Mouse (Mus musculus): ENCODE measurements around the gene Tubgcp6. TPM values are rescaled to one million over a fixed set of nuclear protein-coding genes. Genes with fewer than 3 reads are reported as not detected.

Gene Tubgcp6
- polyA plus RNA-seq, 1 experiment: 4.8 TPM

DNA sequence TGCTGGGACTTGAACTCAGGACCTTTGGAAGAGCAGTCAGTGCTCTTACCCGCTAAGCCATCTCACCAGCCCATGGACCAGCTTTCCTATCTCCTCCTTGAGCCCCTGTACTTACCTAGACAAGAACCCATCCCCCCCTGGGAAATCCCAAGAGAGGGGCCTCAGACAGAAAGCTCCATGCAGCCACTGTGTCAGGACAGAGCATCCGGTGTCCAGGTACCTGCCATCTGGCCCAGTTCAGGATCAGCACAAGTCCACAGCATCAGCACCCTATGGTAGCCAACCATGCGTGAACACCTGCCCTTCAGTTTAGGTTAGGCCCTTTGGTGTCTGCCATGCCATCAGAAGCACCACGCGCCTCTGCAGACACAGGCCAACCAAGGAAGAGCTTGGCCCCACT, 58.0 kb downstream of the Tubgcp6 start:
- Histone ChIP-seq H3K27me3 (ENCODE audit: control insufficient read depth) (peaks cover 87% of the 10 kb centered on the region), H3K36me3 (ENCODE audit: control insufficient read depth) (no peaks in the 10 kb centered on the region), H3K4me1 (ENCODE audit: control insufficient read depth) (no peaks in the 10 kb centered on the region), H3K4me3 (replicated peaks) (no peak overlapping the region), H3K9me3 (ENCODE audit: control insufficient read depth, low read length) (no peaks in the 10 kb centered on the region; the same call in 1 of the 2 replicates)
- TF ChIP-seq GATA1 (IDR thresholded peaks at IDR 0.05; ENCODE audit: low read length): no peak
- TF ChIP-seq TAL1 (IDR thresholded peaks at IDR 0.05; ENCODE audit: low read length): no peak

DNA sequence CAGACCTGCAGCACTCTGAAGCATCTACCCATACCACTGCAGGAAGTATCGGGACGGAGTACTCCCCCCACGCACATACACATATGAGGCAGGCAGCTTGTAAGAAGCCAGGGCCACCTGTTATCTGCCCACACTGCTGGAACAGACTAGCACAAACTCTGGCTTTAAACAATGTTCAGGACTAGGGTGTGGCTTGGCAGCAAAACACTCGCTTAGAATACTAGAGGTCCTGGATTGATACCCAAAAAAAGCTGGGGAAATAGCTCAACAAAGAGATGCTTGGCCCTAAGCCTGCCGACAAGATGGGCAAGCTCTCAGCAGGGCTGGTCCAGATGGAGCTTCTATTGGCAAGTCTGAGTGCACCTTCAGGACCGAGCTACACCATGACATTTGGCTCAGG, 59.4 kb downstream of the Tubgcp6 start:
- Histone ChIP-seq H3K9me3 (ENCODE audit: control insufficient read depth, low read length) (no peaks in the 10 kb centered on the region; the same call in 1 of the 2 replicates), H3K27me3 (ENCODE audit: control insufficient read depth) (peaks cover 87% of the 10 kb centered on the region), H3K4me1 (ENCODE audit: control insufficient read depth) (no peaks in the 10 kb centered on the region), H3K36me3 (ENCODE audit: control insufficient read depth) (no peaks in the 10 kb centered on the region), H3K4me3 (replicated peaks) (no peak overlapping the region)
- no peak for TF ChIP-seq TAL1 (IDR thresholded peaks at IDR 0.05; ENCODE audit: low read length)
- TF ChIP-seq GATA1 (IDR thresholded peaks at IDR 0.05; ENCODE audit: low read length): no peak

DNA sequence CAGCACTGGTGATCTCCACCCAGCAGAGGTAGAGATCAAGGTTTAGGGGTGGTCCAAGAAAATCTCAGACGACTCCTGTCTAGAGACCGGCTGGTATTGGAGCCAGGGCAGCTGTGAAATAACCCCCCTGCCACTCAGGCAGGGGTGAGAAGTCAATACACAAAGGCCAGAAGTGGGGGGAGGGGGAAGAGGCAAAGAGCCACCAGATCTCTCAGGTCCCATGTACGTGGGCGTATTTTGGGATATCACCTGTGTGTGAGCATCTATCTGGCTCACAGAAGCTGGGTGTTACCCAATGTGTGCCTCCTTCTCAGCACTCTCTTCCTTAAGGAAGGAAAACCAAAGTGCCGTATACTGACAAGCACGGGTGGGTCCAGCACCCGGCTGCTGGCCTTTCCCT, 59.9 kb downstream of the Tubgcp6 start:
- Histone ChIP-seq H3K4me3 (replicated peaks) (no peak overlapping the region), H3K36me3 (ENCODE audit: control insufficient read depth) (no peaks in the 10 kb centered on the region), H3K4me1 (ENCODE audit: control insufficient read depth) (no peaks in the 10 kb centered on the region), H3K9me3 (ENCODE audit: control insufficient read depth, low read length) (no peaks in the 10 kb centered on the region; the same call in 1 of the 2 replicates), H3K27me3 (ENCODE audit: control insufficient read depth) (peaks cover 87% of the 10 kb centered on the region)
- TF ChIP-seq TAL1 (IDR thresholded peaks at IDR 0.05; ENCODE audit: low read length) (no peak), GATA1 (IDR thresholded peaks at IDR 0.05; ENCODE audit: low read length) (no peak)

DNA sequence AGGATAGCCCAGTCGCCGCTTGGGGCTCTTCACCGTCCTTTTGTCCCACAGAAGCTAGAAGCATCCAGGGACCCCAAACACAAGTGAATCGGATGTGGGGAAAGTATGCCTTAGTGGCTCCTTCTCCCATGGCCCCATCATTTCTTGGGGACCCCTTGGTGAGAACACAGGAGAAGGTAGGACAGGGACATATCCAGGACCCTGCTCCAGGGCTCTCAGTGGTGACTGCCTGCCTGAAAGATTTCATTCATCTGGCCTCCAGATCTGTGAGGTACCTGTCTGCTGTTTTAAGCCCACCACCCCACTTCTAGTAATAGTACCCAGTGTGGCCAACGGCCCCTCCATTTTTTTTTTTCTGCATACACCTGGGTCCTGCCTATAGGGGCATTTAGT, 60.4 kb downstream of the Tubgcp6 start:
- TF ChIP-seq GATA1 (IDR thresholded peaks at IDR 0.05; ENCODE audit: low read length): peak; percentile 4; the same call in 1 of the 2 replicates
- no peak for TF ChIP-seq TAL1 (IDR thresholded peaks at IDR 0.05; ENCODE audit: low read length)
- H3K27me3 ChIP-seq (ENCODE audit: control insufficient read depth): peaks cover 86% of the 10 kb centered on the region
- no peaks in the 10 kb centered on the region for H3K4me1 ChIP-seq (ENCODE audit: control insufficient read depth)

DNA sequence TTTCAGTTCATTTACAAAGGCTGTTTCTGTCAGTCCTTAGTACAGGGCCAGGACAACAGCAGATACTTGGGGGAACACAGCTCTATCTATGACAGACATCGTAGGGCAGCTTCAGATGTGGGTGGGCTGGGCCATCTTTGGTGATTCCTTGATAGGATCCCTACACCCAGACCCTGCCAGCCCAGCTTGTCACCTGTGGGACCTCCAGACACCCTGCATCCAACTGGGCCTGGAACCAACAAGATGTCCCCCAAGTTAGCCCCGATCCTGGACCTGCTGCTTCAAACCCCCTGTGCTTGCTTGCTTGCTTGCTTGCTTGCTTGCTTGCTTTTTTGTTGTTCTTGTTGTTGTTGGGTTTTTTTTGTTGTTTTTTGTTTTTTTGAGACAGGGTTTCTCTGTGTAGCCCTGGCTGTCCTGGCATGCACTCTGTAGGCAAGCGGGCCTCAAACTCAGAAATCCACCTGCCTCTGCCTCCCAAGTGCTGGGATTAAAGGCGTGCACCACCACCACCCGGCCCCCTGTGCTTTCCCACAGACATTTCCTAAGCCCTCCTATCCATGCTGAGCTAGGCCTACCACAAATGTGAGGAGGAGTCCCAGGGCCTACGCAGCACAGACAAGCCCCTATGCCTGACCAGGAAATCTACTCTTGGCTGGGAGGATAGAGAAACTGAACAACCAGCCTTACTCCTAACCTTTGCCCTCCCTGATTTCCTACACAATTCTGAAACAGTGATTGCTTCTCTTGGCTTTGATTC, 61.0 kb downstream of the Tubgcp6 start:
- no peaks in the 10 kb centered on the region for H3K4me1 ChIP-seq (ENCODE audit: control insufficient read depth)
- no peak for TF ChIP-seq TAL1 (IDR thresholded peaks at IDR 0.05; ENCODE audit: low read length)
- no peaks in the 10 kb centered on the region for H3K9me3 ChIP-seq (ENCODE audit: control insufficient read depth, low read length)
- no peak overlapping the region for H3K4me3 ChIP-seq (replicated peaks)
- no peaks in the 10 kb centered on the region for H3K36me3 ChIP-seq (ENCODE audit: control insufficient read depth)
- H3K27me3 ChIP-seq (ENCODE audit: control insufficient read depth): peaks cover 84% of the 10 kb centered on the region

More for the DNA sequence above, 60.4 kb downstream of the Tubgcp6 start:
- Histone ChIP-seq H3K36me3 (ENCODE audit: control insufficient read depth) (no peaks in the 10 kb centered on the region), H3K4me3 (replicated peaks) (no peak overlapping the region), H3K9me3 (ENCODE audit: control insufficient read depth, low read length) (no peaks in the 10 kb centered on the region)

DNA sequence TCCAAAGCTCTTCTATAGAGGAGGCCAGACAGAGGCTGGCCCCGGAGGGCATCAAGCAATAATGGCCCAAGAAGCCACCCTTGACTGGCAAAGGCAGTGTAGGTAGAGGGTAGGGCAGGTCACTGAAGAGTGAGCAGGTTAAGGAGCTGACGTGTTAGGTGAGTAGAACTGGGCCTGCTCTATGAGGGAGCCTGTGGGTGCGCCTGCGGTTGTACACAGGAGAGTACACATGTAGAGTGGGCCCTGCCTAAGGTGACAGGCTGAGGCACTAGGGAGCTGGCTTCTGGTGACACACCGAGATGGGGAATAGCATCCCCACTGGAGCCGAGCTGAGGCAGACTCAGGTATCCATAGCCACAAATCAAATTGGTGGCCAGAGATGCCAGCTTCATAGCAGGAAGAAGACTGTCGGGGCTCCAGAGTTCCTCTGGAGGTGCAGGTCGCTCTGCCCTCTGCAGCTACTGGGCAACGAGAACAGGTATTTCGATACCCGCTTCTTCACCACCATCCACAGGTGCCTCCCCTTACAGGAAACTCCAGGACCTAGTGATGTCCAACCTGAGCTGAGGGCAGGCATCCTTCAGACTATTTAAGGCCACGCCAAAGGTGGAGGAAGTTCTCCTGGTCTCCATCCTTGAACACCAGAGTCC, 62.0 kb downstream of the Tubgcp6 start:
- no peak overlapping the region for H3K4me3 ChIP-seq (replicated peaks)

GRCm38 (mm10) chr15:89060032-89060681, 62.8 kb downstream of the Tubgcp6 start:
- Histone ChIP-seq H3K36me3 (ENCODE audit: control insufficient read depth) (no peaks in the 10 kb centered on the region), H3K4me3 (replicated peaks) (no peak overlapping the region), H3K27me3 (ENCODE audit: control insufficient read depth) (peaks cover 75% of the 10 kb centered on the region), H3K4me1 (ENCODE audit: control insufficient read depth) (no peaks in the 10 kb centered on the region), H3K9me3 (ENCODE audit: control insufficient read depth, low read length) (no peaks in the 10 kb centered on the region)
- no peak for TF ChIP-seq GATA1 (IDR thresholded peaks at IDR 0.05; ENCODE audit: low read length)
- no peak for TF ChIP-seq TAL1 (IDR thresholded peaks at IDR 0.05; ENCODE audit: low read length)

More for the DNA sequence above, 62.0 kb downstream of the Tubgcp6 start:
- Histone ChIP-seq H3K9me3 (ENCODE audit: control insufficient read depth, low read length) (no peaks in the 10 kb centered on the region), H3K4me1 (ENCODE audit: control insufficient read depth) (no peaks in the 10 kb centered on the region), H3K36me3 (ENCODE audit: control insufficient read depth) (no peaks in the 10 kb centered on the region), H3K27me3 (ENCODE audit: control insufficient read depth) (peaks cover 78% of the 10 kb centered on the region)
- TF ChIP-seq TAL1 (IDR thresholded peaks at IDR 0.05; ENCODE audit: low read length): no peak
- TF ChIP-seq GATA1 (IDR thresholded peaks at IDR 0.05; ENCODE audit: low read length): no peak

- no peak within 1 kb of the TSS for H3K4me3 ChIP-seq (replicated peaks)
- H3K9me3 ChIP-seq (ENCODE audit: control insufficient read depth, low read length): no peaks in the 10 kb centered on the region
- no peak for TF ChIP-seq TAL1 (IDR thresholded peaks at IDR 0.05; ENCODE audit: low read length)
- TF ChIP-seq GATA1 (IDR thresholded peaks at IDR 0.05; ENCODE audit: low read length): no peak
- peaks cover 71% of the 10 kb centered on the region for H3K27me3 ChIP-seq (ENCODE audit: control insufficient read depth)
- H3K36me3 ChIP-seq (ENCODE audit: control insufficient read depth): no peaks in the 10 kb centered on the region
- H3K4me1 ChIP-seq (ENCODE audit: control insufficient read depth): no peaks in the 10 kb centered on the region
These were observed 63.6 kb downstream of the Tubgcp6 start, which contains the start of gene Panx2 for GRCm38 (mm10) chr15:89059161-89059931. TSS of gene Panx2 (plus strand) at chr15:89059734.

Measured in erythroblast, embryonic 14.5 days (primary cell).